Mouse (Mus musculus) liver, postnatal 0 days (tissue): ENCODE measurements around the gene Ints14.

ENCODE experiments used
- CTCF ChIP-seq: sonication (generic); IDR thresholded peaks from 2 replicates; pipeline ENCODE4 v1.5.1; 2016; ENCODE audit warnings: antibody characterized with exemption, low read depth
- EP300 ChIP-seq: IDR thresholded peaks from 2 replicates; pipeline ENCODE4 v1.6.1; 2016; ENCODE audit warnings: antibody characterized with exemption, low read depth, mild to moderate bottlenecking

DNA sequence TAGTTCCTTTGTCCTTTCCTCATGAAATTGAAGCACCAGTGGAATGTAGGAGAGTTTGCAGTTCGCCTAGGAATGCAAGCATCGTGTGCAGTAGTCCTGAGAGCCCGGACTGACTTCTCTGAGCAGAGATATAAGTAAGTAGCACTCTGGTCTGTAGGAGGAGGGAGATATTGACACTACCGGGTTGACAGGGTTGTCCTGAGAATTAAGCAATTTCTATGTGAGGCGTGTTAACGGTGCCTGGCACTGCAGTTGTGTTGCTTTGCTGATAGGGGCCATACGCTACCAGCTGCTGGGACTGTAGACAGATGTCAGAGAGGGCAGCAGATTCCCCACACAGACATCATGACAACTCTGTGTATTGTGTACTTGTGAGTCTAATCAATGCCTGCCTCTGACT lies 7.5 kb upstream of the Ints14 start:
- TF ChIP-seq CTCF (no peak), EP300 (no peak)
